Mouse (Mus musculus) stomach, embryonic 14.5 days (tissue): ENCODE data around the gene Mast4. TPM values are rescaled to one million over a fixed set of nuclear protein-coding genes. Genes with fewer than 3 reads are reported as not detected.

Experiments
- ATAC-seq: fragments of 200-750 bp; cut with Nextera tagmentation; 2 replicates; pipeline ENCODE4 v1.8.0; 2017; ENCODE audit warnings: low read depth, moderate TSS enrichment; ENCODE audit not compliant: insufficient number of reproducible peaks, insufficient read depth, low FRiP score
- H3K27ac ChIP-seq: fragments of 300-500 bp; sonication (generic); 2 replicates; pipeline ENCODE4 v1.5.1; 2014; ENCODE audit warnings: mild to moderate bottlenecking, low read length, moderate library complexity, mixed read lengths
- H3K27me3 ChIP-seq: fragments of 300-500 bp; sonication (generic); 2 replicates; pipeline ENCODE4 v1.6.1; 2014; ENCODE audit warnings: low read length, control low read depth, mixed read lengths; ENCODE audit not compliant: control insufficient read depth, insufficient read depth
- H3K36me3 ChIP-seq: fragments of 300-500 bp; sonication (generic); 2 replicates; pipeline ENCODE4 v1.6.1; 2014; ENCODE audit warnings: mild to moderate bottlenecking, control low read depth, low read length, moderate library complexity, mixed read lengths; ENCODE audit not compliant: control insufficient read depth, insufficient read depth
- H3K4me1 ChIP-seq: fragments of 300-500 bp; sonication (generic); 2 replicates; pipeline ENCODE4 v1.6.1; 2014; ENCODE audit warnings: low read length, control low read depth, mixed read lengths; ENCODE audit not compliant: control insufficient read depth, insufficient read depth
- H3K4me2 ChIP-seq: fragments of 300-500 bp; sonication (generic); replicated peaks from 2 replicates; pipeline ENCODE4 v1.6.1; 2014; ENCODE audit warnings: low read depth, low read length, control low read depth
- H3K4me3 ChIP-seq: fragments of 300-500 bp; sonication (generic); 2 replicates; pipeline ENCODE4 v1.5.1; 2014; ENCODE audit warnings: low read depth, low read length, control low read depth
- H3K9ac ChIP-seq: fragments of 300-500 bp; sonication (generic); replicated peaks from 2 replicates; pipeline ENCODE4 v1.6.1; 2014; ENCODE audit warnings: low read depth, mild to moderate bottlenecking, control low read depth, low read length, moderate library complexity, mixed read lengths
- H3K9me3 ChIP-seq: fragments of 300-500 bp; sonication (generic); 2 replicates; pipeline ENCODE4 v1.6.1; 2016; ENCODE audit warnings: low read depth, low read length, control low read depth; ENCODE audit not compliant: control insufficient read depth
- WGBS: fragments of 180-500 bp; shearing (Covaris S2); extraction: QIAGEN DNeasy Blood & Tissue Kit; methylation state at CpG from one replicate; pipeline ENCODE4 v1.1.7; 2014; 5-methylcytosine and 5-hydroxymethylcytosine counted together
- polyA plus RNA-seq: library from polyadenylated mRNA; unstranded; fragments of >200 nt; fragmentation: Nextera tagmentation; extraction: Ambion mirVana; gene quantifications from 2 replicates; pipeline ENCODE4 v1.2.1, GENCODE M21; 2014

Gene Mast4
- polyA plus RNA-seq, 1 experiment from 2014 or later: 48.0 TPM

- Histone ChIP-seq H3K9me3 (no peaks in the 10 kb centered on the region), H3K4me1 (no peaks in the 10 kb centered on the region), H3K9ac (no peak overlapping the region), H3K4me3 (no peak overlapping the region), H3K36me3 (no peaks in the 10 kb centered on the region), H3K27me3 (no peaks in the 10 kb centered on the region), H3K27ac (no peak overlapping the region), H3K4me2 (no peak overlapping the region)
- ATAC-seq: no peak
- 45% methylated on average over 3 of the region's 3 CpGs for WGBS
Measured at GRCm38 (mm10) chr13:103262061-103262460, 72.2 kb downstream of the Mast4 start.

- Histone ChIP-seq H3K27ac (no peak overlapping the region), H3K27me3 (no peaks in the 10 kb centered on the region), H3K4me2 (no peak overlapping the region), H3K9me3 (no peaks in the 10 kb centered on the region), H3K4me3 (no peak overlapping the region), H3K9ac (no peak overlapping the region), H3K36me3 (no peaks in the 10 kb centered on the region), H3K4me1 (no peaks in the 10 kb centered on the region)
- no peak for ATAC-seq
- WGBS: 81% methylated on average over 3 of the region's 3 CpGs
Measured at GRCm38 (mm10) chr13:103260414-103260813, 73.9 kb downstream of the Mast4 start.

GRCm38 (mm10) chr13:103258106-103258505 is 76.2 kb downstream of the Mast4 start:
- H3K27ac ChIP-seq: no peak overlapping the region
- H3K4me1 ChIP-seq: no peaks in the 10 kb centered on the region
- H3K27me3 ChIP-seq: no peaks in the 10 kb centered on the region
- no peaks in the 10 kb centered on the region for H3K9me3 ChIP-seq
- no peak overlapping the region for H3K4me3 ChIP-seq
- ATAC-seq: no peak
- no peaks in the 10 kb centered on the region for H3K36me3 ChIP-seq
- H3K4me2 ChIP-seq: no peak overlapping the region
- no peak overlapping the region for H3K9ac ChIP-seq
- 76% methylated on average over 3 of the region's 3 CpGs for WGBS

- Histone ChIP-seq H3K4me2 (no peak overlapping the region), H3K4me3 (no peak overlapping the region), H3K9ac (no peak overlapping the region), H3K36me3 (no peaks in the 10 kb centered on the region), H3K4me1 (no peaks in the 10 kb centered on the region), H3K27ac (no peak overlapping the region), H3K27me3 (no peaks in the 10 kb centered on the region), H3K9me3 (no peaks in the 10 kb centered on the region)
- 75% methylated on average over 3 of the region's 3 CpGs for WGBS
- no peak for ATAC-seq
Measured at GRCm38 (mm10) chr13:103254861-103255260, 79.4 kb downstream of the Mast4 start.

- H3K27me3 ChIP-seq: no peaks in the 10 kb centered on the region
- H3K4me3 ChIP-seq: no peak overlapping the region
- no peaks in the 10 kb centered on the region for H3K9me3 ChIP-seq
- H3K36me3 ChIP-seq: no peaks in the 10 kb centered on the region
- no peak for ATAC-seq
- H3K4me1 ChIP-seq: no peaks in the 10 kb centered on the region
- 92% methylated on average over 6 of the region's 6 CpGs for WGBS
- no peak overlapping the region for H3K27ac ChIP-seq
- H3K9ac ChIP-seq: no peak overlapping the region
- no peak overlapping the region for H3K4me2 ChIP-seq
Measured at GRCm38 (mm10) chr13:103253077-103253476, 81.2 kb downstream of the Mast4 start.

GRCm38 (mm10) chr13:103248102-103249054 is 85.9 kb downstream of the Mast4 start:
- H3K27ac ChIP-seq: no peak overlapping the region
- ATAC-seq: peak; percentile 67
- WGBS: 38% methylated on average over 14 of the region's 14 CpGs
- no peak overlapping the region for H3K4me2 ChIP-seq
- H3K27me3 ChIP-seq: no peaks in the 10 kb centered on the region
- H3K4me3 ChIP-seq: no peak overlapping the region
- H3K9me3 ChIP-seq: no peaks in the 10 kb centered on the region
- no peaks in the 10 kb centered on the region for H3K36me3 ChIP-seq
- no peak overlapping the region for H3K9ac ChIP-seq
- no peaks in the 10 kb centered on the region for H3K4me1 ChIP-seq

GRCm38 (mm10) chr13:103246973-103247718 is 87.2 kb downstream of the Mast4 start:
- no peak overlapping the region for H3K27ac ChIP-seq
- no peaks in the 10 kb centered on the region for H3K4me1 ChIP-seq
- H3K9ac ChIP-seq: no peak overlapping the region
- no peak for ATAC-seq
- H3K36me3 ChIP-seq: no peaks in the 10 kb centered on the region
- 68% methylated on average over 5 of the region's 5 CpGs for WGBS
- no peaks in the 10 kb centered on the region for H3K9me3 ChIP-seq
- H3K4me2 ChIP-seq: no peak overlapping the region
- no peaks in the 10 kb centered on the region for H3K27me3 ChIP-seq
- H3K4me3 ChIP-seq: no peak overlapping the region

- Histone ChIP-seq H3K9ac (no peak overlapping the region), H3K4me2 (no peak overlapping the region), H3K4me3 (no peak overlapping the region), H3K4me1 (no peaks in the 10 kb centered on the region), H3K9me3 (no peaks in the 10 kb centered on the region), H3K27ac (no peak overlapping the region), H3K27me3 (no peaks in the 10 kb centered on the region), H3K36me3 (no peaks in the 10 kb centered on the region)
- no peak for ATAC-seq
- 88% methylated on average over 5 of the region's 5 CpGs for WGBS
Measured at GRCm38 (mm10) chr13:103245431-103245830, 88.9 kb downstream of the Mast4 start.
